Mouse (Mus musculus) mature B cell (primary cell): ENCODE results near the gene Rpl28.

Experiments
- in situ Hi-C: fragments of 300-500 bp; cut with MboI; formaldehyde crosslinking; loops from 2 replicates; pipeline ENCODE4 v1.14.3; 2019

The Rpl28 gene

DNA sequence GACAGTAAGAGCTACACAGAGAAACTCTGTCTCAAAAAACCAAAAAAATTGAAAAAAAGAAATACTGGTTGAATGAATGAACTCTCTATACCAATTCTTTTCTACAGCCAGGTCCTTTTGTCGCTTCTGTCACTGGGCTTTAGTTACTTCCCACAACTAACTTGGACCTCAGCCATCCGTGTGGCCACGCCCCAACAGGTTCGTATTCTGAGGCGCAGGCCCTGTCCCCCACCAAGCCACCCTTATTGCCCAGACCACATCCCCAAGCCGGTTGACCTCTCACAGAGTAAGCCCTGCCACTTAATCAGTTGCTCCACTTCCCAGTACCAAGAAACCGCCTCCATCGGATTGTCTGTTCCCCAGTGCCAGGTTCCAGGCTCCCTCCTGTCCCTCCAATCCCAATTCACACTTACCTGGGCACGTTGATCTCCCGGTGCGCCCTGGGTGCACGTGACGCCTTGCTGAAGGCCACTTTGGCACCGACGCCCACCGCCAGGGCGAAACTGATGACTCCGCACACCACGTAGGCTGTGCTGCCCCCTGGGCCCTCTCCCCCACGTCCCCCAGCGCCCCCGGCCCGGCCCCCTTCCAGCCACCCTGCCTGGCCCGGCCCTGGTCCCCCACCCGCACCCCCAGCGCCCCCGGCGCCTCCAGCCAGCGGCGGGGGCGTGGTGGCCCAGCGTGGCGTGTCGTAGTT, 43.1 kb downstream of the Rpl28 start:
- in situ Hi-C loops = no loop called here

DNA sequence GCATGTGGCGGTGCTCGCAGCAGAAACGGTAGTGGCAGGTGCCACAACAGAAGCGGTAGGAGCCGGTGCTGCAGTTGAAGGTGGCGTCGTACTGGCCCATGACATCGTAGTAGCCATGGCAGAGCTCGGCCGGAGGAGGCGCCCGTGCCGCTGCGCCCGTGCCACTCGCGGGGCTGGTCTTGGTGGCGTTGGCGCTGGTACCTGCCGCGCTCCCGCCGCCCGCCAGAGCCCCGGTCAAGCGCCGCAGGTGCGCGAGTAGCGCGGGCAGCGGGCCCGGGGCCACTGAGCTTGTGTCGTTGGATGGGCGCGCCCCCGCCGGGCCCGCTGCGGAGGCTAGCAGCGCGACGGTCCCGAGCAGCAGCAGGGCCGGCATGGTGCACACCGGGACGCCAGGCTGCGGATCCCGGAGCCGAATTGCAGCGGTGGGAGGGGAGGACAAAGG, 43.7 kb downstream of the Rpl28 start:
- in situ Hi-C loops = no loop called here

DNA sequence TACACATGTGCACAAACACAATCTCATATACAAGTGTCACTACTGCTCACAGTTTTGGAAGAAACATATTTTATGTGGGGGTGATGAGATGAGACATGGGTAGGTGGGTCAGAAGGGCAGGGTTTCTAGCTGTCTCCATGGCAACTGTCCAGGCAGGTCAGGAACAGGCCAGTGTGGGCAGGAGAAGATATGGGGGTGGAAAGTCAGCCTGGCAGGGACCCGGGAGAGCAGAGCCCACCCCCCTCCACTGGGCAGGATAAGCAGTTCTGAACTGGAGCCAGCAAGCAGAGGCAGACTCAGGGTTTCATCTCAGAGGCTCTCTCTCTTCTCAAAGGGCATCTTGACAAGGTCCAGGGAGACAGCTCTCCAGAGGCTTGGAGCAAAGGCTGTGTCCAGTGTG, 45.0 kb downstream of the Rpl28 start:
- in situ Hi-C loops = no loop called here

DNA sequence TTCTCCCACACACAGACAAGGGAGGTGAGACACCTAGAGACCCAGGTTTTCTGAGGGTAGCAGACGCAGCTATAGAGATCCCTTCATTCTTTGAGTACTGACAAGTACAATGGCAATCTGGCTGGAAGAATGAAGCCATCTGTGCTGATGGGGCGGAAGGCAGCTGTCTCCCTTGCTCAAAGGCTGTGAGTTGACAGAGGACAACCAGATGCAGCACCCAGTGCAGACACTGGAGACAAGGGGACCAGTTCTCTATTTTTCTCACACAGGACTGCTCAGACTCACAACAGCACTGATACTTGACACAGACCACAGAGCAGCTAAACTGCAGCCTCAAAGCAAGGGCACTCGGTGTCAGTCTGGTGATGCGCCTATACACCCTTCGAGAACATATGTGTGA, 49.4 kb downstream of the Rpl28 start:
- in situ Hi-C loops = no loop called here

DNA sequence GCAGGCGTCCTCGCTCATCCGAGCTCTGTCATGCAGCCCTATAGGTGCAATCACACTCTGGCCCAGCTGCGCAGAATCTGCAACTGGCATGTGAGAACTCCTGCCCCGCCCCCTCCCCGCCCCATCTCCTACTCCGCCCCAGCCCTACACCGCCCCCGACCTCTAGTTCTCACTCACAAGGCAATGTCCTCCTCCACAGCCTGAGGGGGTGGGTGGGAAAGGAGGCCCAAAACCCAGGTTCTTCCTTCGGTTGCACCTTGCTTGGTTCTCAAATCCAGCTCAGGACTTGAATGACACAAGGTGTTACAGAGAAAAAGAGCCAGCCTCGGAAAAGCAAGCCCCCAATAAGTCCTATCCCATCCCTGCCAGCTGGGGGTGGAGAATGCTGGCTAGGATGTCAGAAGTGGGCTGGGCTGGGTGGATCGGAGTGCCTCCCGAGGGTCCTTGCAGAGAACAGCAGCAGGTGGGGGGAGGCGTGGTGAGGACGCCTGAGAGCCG, 50.0 kb downstream of the Rpl28 start:
- in situ Hi-C loops = no loop called here

DNA sequence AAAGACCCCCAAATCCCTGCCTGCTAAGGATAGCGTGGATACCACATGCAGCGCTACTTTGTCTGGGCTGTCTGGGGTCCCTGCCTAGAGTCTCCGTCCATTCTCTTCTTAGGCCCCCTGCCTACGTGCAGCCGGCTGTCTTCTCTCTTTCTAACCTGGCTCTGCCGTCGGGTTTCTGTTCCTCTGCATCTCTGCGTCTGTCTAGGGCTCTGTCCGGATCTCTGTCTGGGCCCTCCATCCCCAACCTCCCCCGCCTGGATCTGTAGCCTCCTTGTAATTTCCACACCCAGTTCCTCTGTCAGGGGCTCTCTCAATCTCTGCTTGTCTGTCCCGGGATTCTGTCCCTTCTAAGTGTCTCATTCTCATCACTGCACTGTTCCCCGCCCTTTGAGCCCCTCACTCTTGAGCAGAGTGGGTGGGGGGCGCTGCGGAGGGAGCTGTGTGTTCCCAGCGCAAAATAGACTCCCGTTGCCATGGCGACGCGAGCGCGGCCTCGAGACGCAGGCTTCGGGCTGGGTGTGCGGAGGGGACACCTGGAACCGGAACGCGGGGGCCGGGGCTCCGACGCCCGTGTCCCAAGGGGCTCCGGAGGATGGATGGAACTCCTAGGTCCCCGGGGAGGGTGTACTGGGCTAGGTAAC, 51.0 kb downstream of the Rpl28 start:
- in situ Hi-C loops = no loop called here

DNA sequence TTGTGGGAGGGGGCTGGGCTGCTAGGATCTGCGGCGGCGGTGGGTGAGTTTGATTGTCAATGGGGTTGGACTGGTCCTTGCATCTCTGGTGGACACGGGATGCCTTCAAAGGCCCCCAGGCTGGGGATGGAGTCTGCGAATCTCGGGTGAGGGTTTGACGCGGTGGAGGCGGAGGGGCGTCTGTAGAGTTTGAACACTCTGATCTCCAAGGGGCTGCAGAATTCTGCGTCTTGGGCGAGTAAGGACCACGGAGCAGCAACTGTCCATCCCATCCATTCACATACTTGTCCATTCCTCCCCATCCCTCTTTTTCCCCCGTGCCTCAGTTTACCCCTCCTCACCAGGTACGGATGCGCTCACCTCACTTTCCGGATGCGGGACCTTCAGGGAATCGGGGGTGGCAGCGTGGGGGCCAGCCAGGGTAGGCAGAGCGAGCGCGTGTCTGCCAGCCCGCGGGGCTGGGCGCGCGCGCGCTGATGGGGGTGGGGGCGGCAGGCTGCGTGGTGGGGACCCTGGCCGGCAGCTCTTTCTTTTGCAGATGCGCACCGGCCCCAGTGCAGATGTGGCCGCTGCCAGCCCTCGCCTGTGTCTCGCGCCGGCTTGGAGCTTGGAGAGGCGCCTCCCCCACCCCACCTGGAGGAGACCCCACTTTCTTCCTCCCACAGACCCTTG, 51.7 kb downstream of the Rpl28 start, which contains the start of gene Shisa7:
TSS of gene Shisa7 (minus strand) at position 452 of the 672 bp plus-strand sequence.
- in situ Hi-C loops = no loop called here
